Mouse (Mus musculus): Measurements from ENCODE around the gene Tbxas1. TPM values are rescaled to one million over a fixed set of nuclear protein-coding genes. Genes with fewer than 3 reads are reported as not detected.

Gene Tbxas1
- total RNA-seq, 1 experiment from 2014 or later, result 22.3 TPM

DNA sequence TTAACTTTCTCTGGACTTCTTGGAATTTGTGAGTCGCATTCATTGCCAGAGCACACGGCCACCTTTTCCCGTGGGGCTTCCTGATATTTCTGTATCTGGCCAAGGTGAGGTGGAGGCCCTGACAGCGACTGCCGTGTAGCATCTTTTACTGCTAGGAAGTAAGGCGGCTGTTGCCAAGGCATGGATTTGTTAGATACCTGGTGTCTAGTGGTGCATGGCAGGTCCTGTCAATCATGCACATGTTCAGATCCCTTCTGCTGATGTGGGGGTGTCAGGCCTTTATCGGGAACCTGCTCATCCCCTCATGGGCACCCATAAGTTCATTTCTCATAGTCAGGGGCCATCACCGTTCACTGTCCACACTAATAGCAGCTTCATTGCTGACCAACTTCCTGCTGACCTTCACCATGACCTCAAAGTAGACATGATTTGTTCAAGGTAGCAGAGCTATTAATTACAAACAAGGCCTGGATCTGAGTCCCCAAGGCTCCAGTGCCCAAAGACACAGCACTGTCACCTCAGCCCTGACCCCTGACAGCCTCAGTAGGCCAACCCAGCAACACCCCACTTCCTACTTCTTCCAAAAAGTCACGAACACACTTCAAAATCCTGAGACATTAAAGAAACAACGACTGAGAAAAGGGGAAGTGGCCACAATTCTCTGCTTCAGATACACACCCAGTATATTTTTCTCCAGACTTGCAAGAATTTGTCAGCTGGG, 98.4 kb downstream of the Tbxas1 start:
- ATAC-seq (ENCODE audit: extremely low read depth, insufficient number of reproducible peaks, low FRiP score, poor library complexity, severe bottlenecking), result peak; percentile 59

DNA sequence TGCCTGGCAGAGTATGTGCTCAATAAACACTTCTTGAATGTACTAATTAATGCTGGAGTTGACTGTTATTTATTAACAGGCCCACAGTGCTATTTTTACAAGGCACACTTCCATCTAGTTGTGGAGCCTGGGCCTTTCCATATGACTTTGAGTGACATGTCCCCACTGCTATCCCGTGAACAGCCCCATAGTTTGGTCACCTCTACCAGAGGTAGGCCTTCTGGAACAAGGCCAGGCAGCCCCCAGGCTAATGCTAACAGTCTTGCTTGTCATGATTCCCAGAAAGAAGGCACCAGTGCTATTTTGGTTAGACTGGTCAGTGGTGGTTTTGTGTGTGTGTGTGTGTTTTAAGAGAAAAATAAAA, 98.9 kb downstream of the Tbxas1 start:
- no peak for ATAC-seq (ENCODE audit: extremely low read depth, insufficient number of reproducible peaks, low FRiP score, poor library complexity, severe bottlenecking)

DNA sequence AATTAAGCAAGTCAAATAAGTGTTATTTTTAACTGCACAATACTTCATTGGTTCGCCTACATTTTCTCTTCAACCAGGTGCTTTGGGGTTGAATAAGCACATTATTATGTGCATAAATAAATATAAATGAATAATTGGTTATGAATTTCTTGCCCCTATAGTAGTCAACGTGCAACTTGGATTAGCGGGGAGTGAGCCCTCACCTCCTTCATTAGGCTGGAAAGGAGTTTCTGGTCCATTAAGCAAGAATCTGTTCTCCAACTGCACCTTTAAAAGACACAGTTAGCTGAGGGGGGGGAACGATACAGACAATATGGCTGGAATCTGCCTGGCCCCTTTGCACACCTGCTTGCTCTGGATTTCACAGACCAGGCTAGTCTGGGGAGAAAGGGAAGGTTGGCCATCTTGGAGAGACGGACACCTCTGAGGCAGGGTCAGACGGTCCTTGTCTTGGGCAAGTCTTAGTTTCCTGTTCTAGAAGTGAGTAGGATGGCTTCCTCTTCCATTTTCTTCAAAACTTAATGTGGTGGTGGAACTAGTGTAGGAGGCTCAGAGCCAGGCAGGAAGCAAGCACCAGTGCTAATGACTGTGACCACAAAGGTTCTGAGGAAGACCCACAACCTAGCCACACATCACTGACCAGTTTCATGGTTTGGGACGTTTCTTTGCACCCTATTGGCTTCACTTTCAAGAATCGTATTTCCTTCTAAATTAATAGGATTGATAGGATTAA, 99.5 kb downstream of the Tbxas1 start:
- ATAC-seq (ENCODE audit: extremely low read depth, insufficient number of reproducible peaks, low FRiP score, poor library complexity, severe bottlenecking), result peak; percentile 53; the same call in 1 of the 2 replicates

DNA sequence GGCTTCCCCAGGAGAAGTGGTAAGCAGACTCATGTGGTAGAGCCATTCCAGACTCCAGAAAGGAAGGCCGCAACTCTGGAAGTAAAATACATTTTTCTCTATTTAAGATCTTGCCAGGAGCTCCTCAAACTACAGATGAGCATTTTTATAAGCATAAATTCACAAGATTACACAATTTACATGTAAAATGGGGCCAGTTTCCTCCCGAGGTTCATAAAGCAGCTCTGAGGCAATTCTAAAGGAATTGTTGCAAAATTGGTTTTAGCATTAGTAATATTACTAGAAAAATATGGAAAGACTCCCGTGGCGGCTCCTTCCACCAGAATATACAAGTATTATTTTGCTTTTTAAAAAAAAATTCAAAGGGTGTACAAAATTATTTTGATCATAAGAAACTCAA, 100.7 kb downstream of the Tbxas1 start:
- no peak for ATAC-seq (ENCODE audit: extremely low read depth, insufficient number of reproducible peaks, low FRiP score, poor library complexity, severe bottlenecking)

DNA sequence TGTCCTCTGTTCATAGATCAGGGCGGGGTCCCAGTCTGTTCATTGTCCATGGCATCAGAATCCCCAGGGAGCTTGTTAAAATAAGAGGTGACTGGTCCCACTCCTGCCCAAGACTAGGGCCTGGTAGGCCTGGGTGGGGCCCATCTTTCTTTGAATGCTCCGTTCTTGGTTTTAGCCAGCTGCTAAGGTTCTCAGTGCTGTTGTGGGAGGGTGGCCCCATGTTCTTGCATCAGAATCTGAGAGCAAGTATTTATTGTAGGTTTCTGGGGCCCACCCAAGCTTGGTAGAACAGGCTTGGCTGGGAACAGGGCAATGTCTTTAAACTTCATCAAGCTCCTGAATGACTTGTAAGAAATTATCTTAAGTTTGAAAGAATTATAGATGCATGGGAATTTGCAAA, 101.2 kb downstream of the Tbxas1 start:
- no peak for ATAC-seq (ENCODE audit: extremely low read depth, insufficient number of reproducible peaks, low FRiP score, poor library complexity, severe bottlenecking)

DNA sequence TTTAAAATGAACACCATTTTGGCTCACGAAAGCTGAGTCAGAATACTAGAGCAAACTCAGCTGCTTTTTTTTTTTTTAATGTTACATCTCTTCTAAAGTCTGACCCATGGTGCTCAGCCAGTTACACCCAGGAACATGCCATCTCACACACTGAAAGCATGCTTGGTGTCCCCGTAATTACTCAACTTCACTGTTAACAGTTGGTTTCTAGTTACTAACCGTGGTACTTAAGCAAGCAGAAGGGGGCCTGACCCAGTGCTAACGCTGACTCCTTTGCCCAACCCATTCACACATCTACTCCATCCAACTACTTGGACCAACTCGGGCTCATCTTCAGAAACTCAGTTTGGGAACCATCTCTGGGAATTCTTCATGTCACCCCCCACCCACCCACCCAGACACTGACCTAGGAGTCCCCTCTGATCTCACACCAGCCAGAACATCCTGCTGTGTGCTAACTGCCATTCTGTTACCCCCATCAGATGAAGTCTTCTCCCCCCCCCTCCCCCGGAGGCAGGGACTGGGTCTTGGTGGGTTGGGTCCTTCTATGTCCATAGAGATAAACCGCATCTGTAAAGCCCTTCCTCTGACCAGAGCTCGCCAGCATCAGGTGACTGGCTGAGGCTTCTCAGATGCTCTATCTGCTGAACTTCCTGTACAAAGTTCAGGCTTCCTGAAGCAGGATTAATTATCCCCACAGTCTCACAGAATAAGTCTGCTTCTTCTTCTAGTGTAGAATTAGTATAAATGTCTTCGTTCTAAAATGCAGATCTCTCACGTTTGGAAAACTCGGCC, 105.9 kb downstream of the Tbxas1 start:
- no peak for ATAC-seq (ENCODE audit: extremely low read depth, insufficient number of reproducible peaks, low FRiP score, poor library complexity, severe bottlenecking)

DNA sequence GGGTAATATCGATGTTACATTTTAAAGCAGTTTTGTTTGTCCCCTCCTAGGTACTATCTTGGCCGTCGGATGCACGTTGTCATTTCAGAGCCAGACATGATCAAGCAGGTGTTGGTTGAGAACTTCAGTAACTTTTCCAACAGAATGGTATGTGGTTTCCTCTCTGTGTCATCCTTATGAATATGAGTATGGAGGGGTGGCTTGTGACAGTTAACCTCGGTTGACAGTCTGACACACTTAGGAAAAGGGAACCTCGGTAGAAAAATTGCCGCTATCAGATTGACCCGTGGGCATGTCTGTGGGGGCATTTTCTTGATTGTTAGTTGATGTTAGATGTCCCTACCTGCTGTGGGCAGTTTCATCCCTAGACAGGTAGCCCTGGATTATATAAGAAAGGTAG, 106.9 kb downstream of the Tbxas1 start:
- no peak for ATAC-seq (ENCODE audit: extremely low read depth, insufficient number of reproducible peaks, low FRiP score, poor library complexity, severe bottlenecking)

DNA sequence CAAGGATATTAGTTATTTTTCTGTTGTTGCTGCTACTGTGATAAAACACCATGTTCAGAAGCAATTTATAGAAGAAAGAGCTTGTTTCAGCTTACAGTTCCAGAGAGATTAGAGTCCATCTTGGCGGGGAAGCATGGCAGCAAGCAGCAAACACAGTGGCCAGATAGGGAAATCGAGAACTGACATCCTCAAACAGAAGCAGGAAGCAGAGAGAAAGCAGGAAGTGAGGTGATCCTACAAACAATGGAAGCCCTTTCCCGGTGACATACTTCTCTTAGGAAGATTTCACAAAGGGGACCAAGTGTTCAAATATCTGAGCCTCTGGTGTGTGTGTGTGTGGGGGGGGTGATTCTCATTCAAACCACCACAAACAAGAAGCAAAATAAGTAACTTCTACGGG, 107.5 kb downstream of the Tbxas1 start:
- ATAC-seq (ENCODE audit: extremely low read depth, insufficient number of reproducible peaks, low FRiP score, poor library complexity, severe bottlenecking), result no peak

DNA sequence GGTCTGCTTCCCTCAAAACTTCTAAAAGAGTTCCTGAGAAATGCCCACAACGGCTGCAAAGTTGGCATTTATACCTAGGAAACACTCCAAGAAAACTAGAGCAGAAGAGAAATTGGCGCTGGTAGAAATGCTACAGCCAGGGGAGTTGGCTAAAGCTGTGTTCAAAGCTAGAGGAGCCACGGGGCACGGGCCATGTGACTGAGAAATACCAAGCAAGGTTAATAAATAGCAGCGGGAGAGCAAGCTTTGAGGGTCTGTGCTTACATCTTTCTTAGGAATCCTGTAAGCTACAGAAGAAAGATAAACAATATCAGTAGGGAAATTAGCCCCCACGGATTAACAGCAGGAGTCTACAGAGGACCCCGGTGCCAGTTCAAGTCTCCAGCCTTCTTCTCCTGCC, 107.9 kb downstream of the Tbxas1 start:
- ATAC-seq (ENCODE audit: extremely low read depth, insufficient number of reproducible peaks, low FRiP score, poor library complexity, severe bottlenecking), result no peak

DNA sequence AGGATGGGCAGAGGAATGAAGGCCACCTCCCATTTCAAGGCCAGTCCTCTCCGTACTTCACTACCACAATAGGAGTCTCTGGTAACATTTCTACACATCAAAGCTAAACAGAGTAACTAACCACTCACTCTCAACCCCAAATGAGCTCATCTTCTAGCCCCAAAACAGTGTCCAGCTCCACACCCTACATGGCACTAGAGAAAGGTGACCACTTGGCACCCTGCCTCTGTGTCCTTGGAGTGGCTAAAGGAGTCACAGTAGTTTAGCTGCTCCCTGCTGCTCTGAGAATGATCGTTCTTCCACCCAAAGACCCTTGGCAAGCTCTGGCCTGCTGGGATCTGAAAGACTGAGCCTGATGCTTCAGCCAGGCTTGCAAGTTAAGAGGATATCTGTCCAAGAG, 109.4 kb downstream of the Tbxas1 start:
- no peak for ATAC-seq (ENCODE audit: extremely low read depth, insufficient number of reproducible peaks, low FRiP score, poor library complexity, severe bottlenecking)

DNA sequence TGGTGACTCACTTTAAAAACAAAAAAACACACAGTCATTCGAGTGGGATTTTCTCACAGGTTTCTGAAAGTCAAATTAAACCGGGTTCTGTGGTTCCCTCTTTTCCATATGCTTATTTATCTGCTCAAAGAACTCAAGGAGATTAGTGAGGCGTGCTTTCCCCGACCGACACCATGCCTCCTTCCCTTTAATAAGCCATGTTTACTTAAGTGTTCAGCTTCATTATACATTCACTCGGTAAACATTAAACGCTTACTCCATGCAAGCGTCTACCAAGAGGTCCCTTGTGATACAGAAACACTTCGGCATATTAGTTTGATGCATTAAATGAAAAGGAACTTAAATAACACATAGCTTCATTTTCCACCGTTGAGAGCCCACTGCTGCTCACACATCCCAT, 111.4 kb downstream of the Tbxas1 start:
- ATAC-seq (ENCODE audit: extremely low read depth, insufficient number of reproducible peaks, low FRiP score, poor library complexity, severe bottlenecking), result no peak

DNA sequence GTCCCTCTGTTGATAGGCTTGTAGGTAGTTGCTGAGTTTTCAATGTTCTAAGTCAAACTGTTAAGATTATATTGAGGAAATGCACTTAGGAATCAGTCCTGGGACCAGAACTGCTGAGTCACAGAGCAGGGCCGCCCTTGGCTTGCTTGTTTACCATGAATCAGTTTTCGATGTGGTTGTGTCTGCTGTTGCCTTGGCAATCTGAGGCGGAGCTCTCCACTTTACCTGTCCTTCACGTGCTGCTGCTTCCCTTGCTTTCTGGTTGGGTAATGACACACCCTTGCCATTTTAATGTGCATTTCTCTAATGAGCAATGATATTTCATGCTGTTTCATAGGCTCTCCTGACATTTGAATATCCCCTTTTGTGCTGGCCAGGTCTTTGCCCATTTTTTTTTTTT, 116.8 kb downstream of the Tbxas1 start:
- peak; percentile 39; the same call in 1 of the 2 replicates for ATAC-seq (ENCODE audit: extremely low read depth, insufficient number of reproducible peaks, low FRiP score, poor library complexity, severe bottlenecking)

DNA sequence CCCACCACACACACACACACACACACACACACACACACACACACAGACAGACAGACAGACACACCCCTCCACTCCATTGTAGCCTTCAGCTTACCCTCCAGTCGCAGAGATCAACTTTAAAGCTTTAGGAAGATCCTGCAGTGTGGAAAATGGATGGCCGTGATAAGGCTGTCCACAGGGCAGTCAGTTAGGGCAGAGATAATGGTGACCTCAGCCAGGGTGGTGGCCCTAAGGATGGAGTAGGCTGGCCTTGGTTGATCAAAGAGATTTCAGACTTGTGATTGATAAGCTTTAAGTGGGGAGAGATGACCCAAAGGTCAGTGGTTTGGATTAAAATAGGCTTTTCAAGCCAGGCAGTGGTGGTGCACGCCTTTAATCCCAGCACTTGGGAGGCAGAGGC, 120.6 kb downstream of the Tbxas1 start:
- no peak for ATAC-seq (ENCODE audit: extremely low read depth, insufficient number of reproducible peaks, low FRiP score, poor library complexity, severe bottlenecking)

DNA sequence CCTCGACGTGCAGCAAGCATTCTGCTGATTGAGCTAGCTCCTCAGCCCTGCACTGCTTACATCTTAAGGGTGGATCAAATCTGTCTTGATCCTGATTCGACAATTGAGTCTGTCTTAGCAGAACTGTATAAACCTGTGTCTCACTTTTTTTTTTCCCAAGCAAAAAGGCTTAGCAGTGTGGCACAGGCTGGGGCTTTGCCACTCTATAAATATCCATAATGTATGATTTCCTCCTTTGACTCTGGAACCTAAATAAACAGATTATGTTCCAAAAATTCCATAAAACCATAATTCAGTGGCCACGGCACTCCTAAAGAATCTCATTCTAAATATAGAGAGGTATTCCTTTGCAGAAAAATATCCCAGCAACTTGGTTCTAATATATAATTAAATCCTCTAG, 122.6 kb downstream of the Tbxas1 start:
- ATAC-seq (ENCODE audit: extremely low read depth, insufficient number of reproducible peaks, low FRiP score, poor library complexity, severe bottlenecking), result no peak

DNA sequence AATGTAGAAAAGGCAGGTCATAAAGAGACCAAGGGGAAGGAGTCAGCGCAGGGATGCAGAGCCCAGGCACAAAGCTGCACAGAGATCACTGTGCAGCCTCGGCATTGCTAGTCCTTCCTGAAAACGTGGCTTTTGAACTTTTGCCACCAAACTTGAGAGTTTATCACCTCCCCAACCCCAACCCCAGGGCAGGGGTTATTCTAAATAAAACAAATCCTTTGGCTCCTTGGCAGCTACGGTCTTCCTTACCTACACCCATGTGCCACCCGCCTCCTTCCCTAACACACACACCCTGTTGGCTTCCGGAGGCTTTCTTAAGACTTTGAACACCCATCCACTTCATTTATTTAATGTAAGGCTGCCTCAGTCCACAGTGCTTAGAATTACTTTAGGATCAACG, 127.9 kb downstream of the Tbxas1 start:
- ATAC-seq (ENCODE audit: extremely low read depth, insufficient number of reproducible peaks, low FRiP score, poor library complexity, severe bottlenecking), result no peak

DNA sequence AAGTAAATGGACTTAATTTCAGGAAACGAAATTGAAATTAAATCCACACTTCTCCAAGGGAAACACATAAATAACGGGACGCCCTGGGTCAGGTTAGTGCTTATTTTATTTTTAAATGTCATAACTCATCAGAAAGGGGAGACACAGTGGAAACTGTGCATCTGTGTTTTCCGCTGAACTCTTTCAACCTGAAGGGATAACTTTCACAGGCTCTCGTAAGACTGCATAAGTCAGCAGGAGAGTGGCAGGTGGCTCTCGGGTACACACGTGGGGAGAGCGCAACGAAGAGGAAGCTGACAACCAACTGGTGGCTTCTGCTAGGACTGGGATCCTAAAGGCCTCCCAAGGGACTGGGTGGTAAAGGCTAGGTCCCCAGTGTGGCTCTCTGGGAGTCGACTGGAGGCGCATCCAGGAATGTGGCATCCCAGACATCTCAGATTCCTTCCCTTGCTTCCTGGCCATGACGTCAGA, 128.8 kb downstream of the Tbxas1 start:
- ATAC-seq (ENCODE audit: extremely low read depth, insufficient number of reproducible peaks, low FRiP score, poor library complexity, severe bottlenecking), result peak; percentile 40; the same call in 1 of the 2 replicates

DNA sequence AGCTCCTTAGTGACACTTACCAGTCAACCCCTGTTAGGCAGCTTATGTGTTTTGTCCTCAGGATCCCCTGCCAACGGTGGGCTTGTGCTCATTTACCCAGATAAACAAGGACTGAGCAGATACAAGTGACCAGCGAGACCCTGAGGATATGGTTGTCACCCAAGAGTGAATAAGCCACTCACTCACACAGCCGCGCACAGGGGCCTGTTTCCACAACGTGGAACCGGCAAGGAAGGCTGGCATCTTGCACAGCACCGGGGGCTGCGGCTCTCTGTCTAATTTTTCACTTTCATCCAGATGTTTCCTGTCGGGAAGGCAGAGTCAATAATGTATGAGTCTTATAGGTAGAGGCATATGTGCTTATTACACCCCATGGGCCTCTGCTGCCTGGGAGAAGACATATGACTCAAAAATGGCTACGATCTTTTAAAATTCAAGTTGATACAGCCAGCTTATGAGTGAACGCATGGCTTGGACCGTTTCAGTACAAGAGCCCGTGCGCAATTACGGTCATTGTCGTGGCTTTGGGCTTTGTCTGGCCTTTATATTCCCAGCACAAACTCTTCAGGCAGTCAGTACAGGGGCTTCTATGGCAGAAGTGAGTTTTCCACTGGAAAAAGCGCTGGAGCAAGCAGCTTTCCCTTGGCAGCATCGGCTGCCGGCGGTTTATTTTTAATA, 130.2 kb downstream of the Tbxas1 start:
- ATAC-seq (ENCODE audit: extremely low read depth, insufficient number of reproducible peaks, low FRiP score, poor library complexity, severe bottlenecking), result no peak

DNA sequence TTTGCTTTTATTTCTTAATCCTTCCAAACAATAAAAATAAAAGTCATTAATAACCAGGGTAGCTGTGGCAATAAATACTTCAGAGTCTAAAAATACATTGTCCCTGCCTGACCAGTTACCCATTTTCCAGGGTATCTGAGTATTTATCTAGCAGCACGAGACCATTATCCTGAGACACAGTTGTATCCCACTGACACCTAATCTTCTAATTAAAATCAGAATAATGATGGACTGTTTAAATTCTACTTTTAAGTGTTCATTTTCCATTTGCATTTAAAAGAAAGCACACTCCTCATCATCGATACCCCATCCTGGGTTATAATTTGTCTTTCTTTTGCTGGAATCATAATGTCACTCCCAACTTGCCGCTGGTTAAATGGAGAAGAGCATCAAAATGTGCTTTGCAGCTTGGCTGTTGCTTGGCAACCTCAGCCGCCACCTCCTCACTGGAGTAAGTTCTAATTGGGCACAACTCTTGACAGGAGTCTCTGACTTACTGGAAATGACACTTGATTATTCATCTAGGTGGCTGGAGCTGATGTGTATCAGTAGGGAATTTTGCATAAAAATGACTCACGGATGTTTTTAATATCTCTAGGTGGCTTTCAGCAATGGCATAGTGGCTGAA, 130.9 kb downstream of the Tbxas1 start:
- ATAC-seq (ENCODE audit: extremely low read depth, insufficient number of reproducible peaks, low FRiP score, poor library complexity, severe bottlenecking), result no peak

DNA sequence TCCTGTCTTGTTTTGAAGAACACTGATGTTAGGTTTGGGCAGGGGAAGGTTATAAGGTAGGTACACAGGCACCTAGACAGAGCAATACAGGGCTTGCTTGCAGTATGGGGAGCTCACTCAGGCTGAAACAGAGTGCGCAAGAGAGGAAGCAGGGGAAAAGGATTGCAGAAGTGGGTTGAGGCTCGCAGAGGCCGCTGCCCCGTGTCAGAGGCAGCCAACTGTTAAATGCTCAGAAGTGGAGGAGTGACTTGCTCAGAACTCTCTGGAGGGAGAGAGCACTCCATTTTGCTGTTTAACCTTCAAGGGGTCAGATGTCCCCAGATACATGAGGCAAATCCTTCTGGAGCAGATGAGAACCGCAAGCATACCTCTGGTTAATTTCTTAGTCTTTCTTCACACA, 132.0 kb downstream of the Tbxas1 start:
- ATAC-seq (ENCODE audit: extremely low read depth, insufficient number of reproducible peaks, low FRiP score, poor library complexity, severe bottlenecking), result peak; percentile 92

Measured in neutrophil, adult 5-6 weeks (primary cell).